Mouse (Mus musculus) hindbrain, embryonic 16.5 days (tissue): ENCODE measurements at regions not wholly inside any gene's neighbourhood (a gene's known extent, or its start where the extent isn't known, plus 50 kb on each side); places are given as distances from the start of the nearest gene placed in this dataset.

Source experiments
- ATAC-seq: fragments of 200-750 bp; cut with Nextera tagmentation; 2 replicates; pipeline ENCODE4 v1.8.0; 2017; ENCODE audit warnings: moderate TSS enrichment, moderate library complexity
- H3K27ac ChIP-seq: fragments of 300-500 bp; sonication (generic); 2 replicates; pipeline ENCODE4 v1.5.1; 2014; ENCODE audit warnings: low read depth, mild to moderate bottlenecking, control low read depth, low read length, moderate library complexity
- H3K27me3 ChIP-seq: fragments of 300-500 bp; sonication (generic); replicated peaks from 2 replicates; pipeline ENCODE4 v1.6.1; 2014; ENCODE audit warnings: low read length; ENCODE audit not compliant: control insufficient read depth, insufficient read depth
- H3K36me3 ChIP-seq: fragments of 300-500 bp; sonication (generic); 2 replicates; pipeline ENCODE4 v1.6.1; 2014; ENCODE audit warnings: mild to moderate bottlenecking, low read length, moderate library complexity, mixed read lengths; ENCODE audit not compliant: control insufficient read depth, insufficient read depth
- H3K4me1 ChIP-seq: fragments of 300-500 bp; sonication (generic); 2 replicates; pipeline ENCODE4 v1.6.1; 2014; ENCODE audit warnings: low read depth, low read length; ENCODE audit not compliant: control insufficient read depth, insufficient read depth
- H3K4me2 ChIP-seq: fragments of 300-500 bp; sonication (generic); 2 replicates; pipeline ENCODE4 v1.6.1; 2014; ENCODE audit warnings: mild to moderate bottlenecking, low read length, control low read depth, moderate library complexity
- H3K4me3 ChIP-seq: fragments of 300-500 bp; sonication (generic); 2 replicates; pipeline ENCODE4 v1.5.1; 2014; ENCODE audit warnings: mild to moderate bottlenecking, low read length, control low read depth, moderate library complexity
- H3K9ac ChIP-seq: fragments of 300-500 bp; sonication (generic); 2 replicates; pipeline ENCODE4 v1.6.1; 2014; ENCODE audit warnings: low read depth, mild to moderate bottlenecking, control low read depth, low read length, moderate library complexity
- H3K9me3 ChIP-seq: fragments of 300-500 bp; sonication (generic); 2 replicates; pipeline ENCODE4 v1.6.1; 2014; ENCODE audit warnings: mild to moderate bottlenecking, low read length, moderate library complexity; ENCODE audit not compliant: control insufficient read depth
- WGBS: fragments of 180-500 bp; shearing (Covaris S2); extraction: QIAGEN DNeasy Blood & Tissue Kit; methylation state at CpG from one replicate; pipeline ENCODE4 v1.1.7; 2014; 5-methylcytosine and 5-hydroxymethylcytosine counted together

DNA sequence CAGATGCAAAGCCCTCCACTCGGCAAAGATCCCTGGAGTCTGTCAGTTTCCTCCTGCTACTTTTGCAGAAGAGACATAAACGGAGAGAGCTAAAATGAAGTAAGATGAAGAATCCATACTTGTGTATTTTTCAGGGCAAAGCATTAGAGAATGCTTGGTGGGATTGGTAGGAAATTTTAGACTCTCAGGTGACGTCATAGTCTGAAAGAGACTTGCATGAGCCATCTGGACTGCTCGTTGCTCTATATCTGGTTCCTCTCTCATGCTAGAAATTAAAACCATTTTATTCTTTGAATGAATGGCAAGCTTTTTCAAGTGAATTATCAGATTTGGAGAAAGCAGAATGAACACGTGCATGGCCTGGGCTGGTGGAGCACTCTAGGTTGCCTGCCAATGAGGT lies 154.4 kb upstream of the Rnaseh2b start:
- no peak for ATAC-seq

DNA sequence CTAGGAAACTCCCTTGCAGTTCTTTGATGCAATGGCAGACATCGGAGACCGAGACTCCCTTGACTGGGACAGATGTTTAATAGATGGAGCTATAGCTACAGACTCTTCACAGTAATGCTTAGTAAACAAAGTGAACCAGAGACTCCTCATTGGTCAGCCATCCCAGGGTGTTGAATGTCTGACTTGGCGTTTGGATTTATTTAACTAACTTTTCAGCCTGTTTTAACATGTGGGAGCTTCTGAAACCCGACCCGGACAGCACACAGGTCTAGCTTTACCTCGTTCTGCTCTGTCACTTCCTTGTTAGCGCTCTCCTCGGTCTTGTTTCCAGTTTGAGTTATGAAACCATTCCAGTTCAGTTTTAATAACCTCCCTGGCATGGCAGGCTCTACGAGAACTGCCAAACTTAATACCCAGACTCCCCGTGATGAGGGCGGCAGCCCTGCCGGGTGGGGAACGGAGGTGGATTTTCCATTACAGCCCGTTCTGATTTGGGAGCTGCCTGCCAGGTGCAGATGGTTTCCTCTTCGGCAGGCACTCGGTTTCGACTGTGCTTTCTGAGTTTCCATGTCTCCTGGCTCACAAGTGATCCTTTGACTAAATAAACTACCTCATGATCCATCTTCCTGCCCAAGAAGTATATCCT lies 147.9 kb upstream of the Rnaseh2b start:
- ATAC-seq: no peak
- WGBS: 81% methylated on average over 17 of the region's 17 CpGs
- no peak overlapping the region for H3K9ac ChIP-seq
- H3K36me3 ChIP-seq: no peaks in the 10 kb centered on the region
- no peaks in the 10 kb centered on the region for H3K9me3 ChIP-seq
- no peak overlapping the region for H3K4me2 ChIP-seq
- no peaks in the 10 kb centered on the region for H3K27me3 ChIP-seq
- H3K4me3 ChIP-seq: no peak overlapping the region
- H3K4me1 ChIP-seq: no peaks in the 10 kb centered on the region
- no peak overlapping the region for H3K27ac ChIP-seq

More for the DNA sequence above, 154.4 kb upstream of the Rnaseh2b start:
- Histone ChIP-seq H3K4me2 (no peak overlapping the region), H3K4me1 (no peaks in the 10 kb centered on the region), H3K27ac (no peak overlapping the region), H3K36me3 (no peaks in the 10 kb centered on the region), H3K9ac (no peak overlapping the region), H3K27me3 (no peaks in the 10 kb centered on the region), H3K4me3 (no peak overlapping the region), H3K9me3 (no peaks in the 10 kb centered on the region)
- 79% methylated on average over 5 of the region's 5 CpGs for WGBS

DNA sequence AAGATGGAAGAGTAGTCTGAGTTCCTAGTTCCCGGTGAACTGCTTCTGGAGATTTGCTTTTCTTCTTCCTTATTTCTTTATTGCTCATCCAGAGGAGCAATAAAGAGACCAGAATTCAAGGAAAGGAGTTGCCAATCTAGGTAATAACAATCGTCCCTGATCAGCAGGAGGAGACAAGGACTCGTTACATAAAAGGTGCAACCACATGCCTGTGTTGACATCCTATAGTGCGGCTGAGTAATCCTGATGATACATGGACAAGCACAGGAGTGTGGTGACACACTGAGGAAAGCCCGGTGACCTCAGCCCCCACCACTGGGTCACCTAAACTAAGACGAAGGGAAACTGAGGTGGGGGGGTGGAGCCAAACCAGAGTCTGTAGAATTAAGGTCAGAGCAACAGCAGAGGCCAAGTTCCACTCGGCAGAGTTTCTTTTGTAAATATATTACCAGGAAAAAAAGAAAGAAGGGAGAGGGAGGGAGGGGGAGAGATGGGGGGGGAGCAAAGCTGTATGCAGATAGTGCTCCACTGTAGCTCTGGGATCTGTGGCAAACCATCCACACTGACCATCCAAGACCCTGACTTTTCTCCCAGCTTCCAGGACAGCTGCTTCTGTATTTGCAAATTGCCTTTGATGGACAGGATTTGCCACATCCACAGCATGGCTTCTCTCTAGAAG lies 135.2 kb upstream of the Rnaseh2b start:
- 73% methylated on average over 7 of the region's 7 CpGs for WGBS
- no peak for ATAC-seq
- Histone ChIP-seq H3K4me3 (no peak overlapping the region), H3K4me2 (no peak overlapping the region), H3K4me1 (no peaks in the 10 kb centered on the region), H3K36me3 (no peaks in the 10 kb centered on the region), H3K9me3 (no peaks in the 10 kb centered on the region), H3K27ac (no peak overlapping the region), H3K9ac (no peak overlapping the region), H3K27me3 (no peaks in the 10 kb centered on the region)

DNA sequence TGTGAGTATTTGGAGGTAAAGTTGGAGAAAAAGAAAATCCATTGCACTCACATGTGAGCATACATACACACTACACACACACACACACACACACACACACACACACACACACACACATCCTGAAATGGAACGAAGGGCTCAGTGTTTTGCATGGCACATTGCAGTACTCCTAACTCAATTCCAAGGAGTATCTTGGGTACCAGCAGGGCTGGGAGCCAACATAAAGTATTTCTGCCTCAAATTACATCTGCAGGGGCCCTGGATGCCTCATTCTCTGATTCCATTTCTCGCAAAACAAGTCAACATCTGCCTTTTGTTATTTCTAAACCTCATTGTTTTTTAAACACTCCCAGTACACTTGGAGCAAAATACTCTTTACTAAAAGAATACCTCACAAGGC lies 132.7 kb upstream of the Rnaseh2b start:
- Histone ChIP-seq H3K27me3 (no peaks in the 10 kb centered on the region), H3K4me3 (no peak overlapping the region), H3K9ac (no peak overlapping the region), H3K4me1 (no peaks in the 10 kb centered on the region), H3K27ac (no peak overlapping the region), H3K9me3 (no peaks in the 10 kb centered on the region), H3K36me3 (no peaks in the 10 kb centered on the region), H3K4me2 (no peak overlapping the region)
- 72% methylated on average over 2 of the region's 2 CpGs for WGBS
- ATAC-seq: no peak

- no peak for ATAC-seq
- no peak overlapping the region for H3K4me3 ChIP-seq
- 62% methylated on average over 12 of the region's 12 CpGs for WGBS
Observed at GRCm38 (mm10) chr14:62163120-62163796, 129.1 kb upstream of the Rnaseh2b start.

GRCm38 (mm10) chr14:62164918-62165317 lies 127.5 kb upstream of the Rnaseh2b start:
- no peaks in the 10 kb centered on the region for H3K9me3 ChIP-seq
- no peak overlapping the region for H3K9ac ChIP-seq
- no peaks in the 10 kb centered on the region for H3K4me1 ChIP-seq
- WGBS: 81% methylated on average over 4 of the region's 4 CpGs
- H3K36me3 ChIP-seq: no peaks in the 10 kb centered on the region
- H3K4me3 ChIP-seq: no peak overlapping the region
- no peak overlapping the region for H3K27ac ChIP-seq
- no peaks in the 10 kb centered on the region for H3K27me3 ChIP-seq
- no peak overlapping the region for H3K4me2 ChIP-seq
- no peak for ATAC-seq

More at GRCm38 (mm10) chr14:62163120-62163796, 129.1 kb upstream of the Rnaseh2b start:
- no peak overlapping the region for H3K27ac ChIP-seq
- H3K4me1 ChIP-seq: no peaks in the 10 kb centered on the region
- no peaks in the 10 kb centered on the region for H3K27me3 ChIP-seq
- H3K4me2 ChIP-seq: no peak overlapping the region
- H3K9ac ChIP-seq: no peak overlapping the region
- no peaks in the 10 kb centered on the region for H3K9me3 ChIP-seq
- no peaks in the 10 kb centered on the region for H3K36me3 ChIP-seq

DNA sequence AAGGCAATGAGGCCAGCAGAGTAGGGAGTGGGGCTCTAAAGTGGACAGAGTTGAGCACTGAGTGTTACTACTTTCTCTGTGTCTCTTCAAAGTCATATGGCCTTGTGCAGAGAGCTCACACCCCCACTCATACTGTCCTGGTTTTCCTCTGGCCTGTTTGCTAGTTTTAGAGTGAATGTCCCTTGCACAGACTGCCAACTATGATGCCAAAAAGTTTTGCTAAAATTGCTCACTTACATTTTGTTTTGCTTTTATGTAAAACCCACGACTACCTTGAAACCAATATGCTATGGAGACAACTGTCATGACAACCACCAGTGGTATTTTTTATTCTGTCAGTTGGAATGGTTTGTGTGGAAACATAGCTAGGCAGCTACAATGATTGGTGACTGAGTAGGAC lies 126.4 kb upstream of the Rnaseh2b start:
- H3K9me3 ChIP-seq: no peaks in the 10 kb centered on the region
- no peak for ATAC-seq
- no peak overlapping the region for H3K4me2 ChIP-seq
- 74% methylated on average over 1 of the region's 1 CpGs for WGBS
- no peaks in the 10 kb centered on the region for H3K27me3 ChIP-seq
- no peaks in the 10 kb centered on the region for H3K4me1 ChIP-seq
- H3K27ac ChIP-seq: no peak overlapping the region
- H3K36me3 ChIP-seq: no peaks in the 10 kb centered on the region
- no peak overlapping the region for H3K4me3 ChIP-seq
- no peak overlapping the region for H3K9ac ChIP-seq

- no peak overlapping the region for H3K4me2 ChIP-seq
- no peak overlapping the region for H3K27ac ChIP-seq
- no peak overlapping the region for H3K9ac ChIP-seq
- no peaks in the 10 kb centered on the region for H3K4me1 ChIP-seq
- H3K27me3 ChIP-seq: no peaks in the 10 kb centered on the region
- 0 out of 2 replicates have a peak, but pooled peaks have one; percentile 11 for ATAC-seq
- H3K9me3 ChIP-seq: no peaks in the 10 kb centered on the region
- H3K4me3 ChIP-seq: no peak overlapping the region
- WGBS: 38% methylated on average over 5 of the region's 5 CpGs
- H3K36me3 ChIP-seq: no peaks in the 10 kb centered on the region
Observed at GRCm38 (mm10) chr14:62166596-62166995, 125.8 kb upstream of the Rnaseh2b start.

- H3K9me3 ChIP-seq: no peaks in the 10 kb centered on the region
- no peak overlapping the region for H3K9ac ChIP-seq
- H3K4me2 ChIP-seq: no peak overlapping the region
- H3K27ac ChIP-seq: no peak overlapping the region
- no peak overlapping the region for H3K4me3 ChIP-seq
- no peaks in the 10 kb centered on the region for H3K36me3 ChIP-seq
- H3K4me1 ChIP-seq: no peaks in the 10 kb centered on the region
- H3K27me3 ChIP-seq: no peaks in the 10 kb centered on the region
- no peak for ATAC-seq
- 66% methylated on average over 6 of the region's 6 CpGs for WGBS
Observed at GRCm38 (mm10) chr14:62167090-62167489, 125.3 kb upstream of the Rnaseh2b start.
